Mouse (Mus musculus): ENCODE data around the gene Taok1. TPM values are rescaled to one million over a fixed set of nuclear protein-coding genes. Genes with fewer than 3 reads are reported as not detected.

Taok1 gene
- total RNA-seq, 2 experiments from 2014 or later, result 28.9 to 35.2 TPM

GRCm38 (mm10) chr11:77513811-77514170 is 93.8 kb downstream of the Taok1 start:
- ATAC-seq (replicated peaks; ENCODE audit: low FRiP score, poor library complexity, severe bottlenecking), result no peak

DNA sequence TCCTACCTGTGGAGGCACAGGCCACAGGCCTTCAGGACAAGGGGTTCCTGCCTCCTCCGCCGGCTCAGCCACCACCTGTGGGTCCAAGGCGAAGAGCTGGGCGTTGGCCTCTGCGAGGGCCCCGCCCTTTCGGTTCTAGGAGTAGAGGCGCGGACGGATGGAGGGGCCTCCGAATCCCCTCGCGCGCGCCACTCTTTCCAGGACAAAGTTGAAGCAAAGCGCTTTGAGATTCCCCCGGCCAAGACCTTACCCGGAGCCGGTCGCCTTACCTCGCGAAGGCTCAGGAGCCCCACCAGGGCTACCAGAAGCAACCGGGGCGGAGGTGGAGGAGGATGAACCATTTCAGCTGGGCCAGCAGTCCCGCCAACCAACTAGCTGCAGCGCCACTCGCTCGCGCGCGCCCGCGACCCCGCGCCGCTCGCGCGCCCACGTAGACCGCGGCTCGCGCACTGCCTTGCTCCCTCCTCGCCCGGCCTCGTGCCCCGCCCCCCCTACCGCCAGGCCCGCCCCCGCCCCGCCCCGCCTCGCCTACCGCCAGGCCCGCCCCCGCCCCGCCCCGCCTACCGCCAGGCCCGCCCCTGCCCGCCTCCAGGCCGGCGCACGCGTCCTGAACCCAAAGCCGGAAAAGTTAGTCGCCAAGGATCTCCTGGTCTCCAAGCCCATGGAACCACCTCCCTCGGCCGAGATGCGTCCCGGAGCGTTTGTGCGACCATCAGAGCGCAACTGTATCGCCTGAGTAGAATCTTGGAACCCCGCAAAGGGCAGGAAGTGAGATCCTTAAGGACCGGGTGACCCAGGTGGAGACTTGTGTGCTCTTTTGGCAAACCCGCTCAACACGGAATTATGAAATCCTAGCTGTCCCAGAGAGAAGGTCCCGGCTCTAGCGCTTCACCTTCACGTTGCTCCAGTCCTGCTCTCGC is 94.5 kb downstream of the Taok1 start:
- ATAC-seq (replicated peaks; ENCODE audit: low FRiP score, poor library complexity, severe bottlenecking), result peak; percentile 66

DNA sequence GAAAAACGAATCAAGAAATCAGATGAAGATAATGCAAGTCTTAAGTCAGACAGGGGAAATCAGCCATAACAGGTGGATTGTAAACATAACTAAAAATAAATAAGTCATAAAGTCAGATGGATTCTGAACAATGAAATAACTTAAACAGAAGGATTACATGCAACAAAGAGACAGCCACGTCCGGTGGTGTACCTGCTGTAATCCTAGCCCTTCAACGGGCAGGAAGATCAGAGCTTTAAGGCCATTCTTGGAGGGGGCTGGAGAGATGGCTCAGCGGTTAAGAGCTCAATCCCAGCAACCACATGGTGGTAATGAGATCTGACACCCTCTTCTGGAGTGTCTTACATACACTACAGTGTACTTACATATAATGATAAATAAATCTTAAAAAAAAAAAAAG is 96.3 kb downstream of the Taok1 start:
- no peak for ATAC-seq (replicated peaks; ENCODE audit: low FRiP score, poor library complexity, severe bottlenecking)

DNA sequence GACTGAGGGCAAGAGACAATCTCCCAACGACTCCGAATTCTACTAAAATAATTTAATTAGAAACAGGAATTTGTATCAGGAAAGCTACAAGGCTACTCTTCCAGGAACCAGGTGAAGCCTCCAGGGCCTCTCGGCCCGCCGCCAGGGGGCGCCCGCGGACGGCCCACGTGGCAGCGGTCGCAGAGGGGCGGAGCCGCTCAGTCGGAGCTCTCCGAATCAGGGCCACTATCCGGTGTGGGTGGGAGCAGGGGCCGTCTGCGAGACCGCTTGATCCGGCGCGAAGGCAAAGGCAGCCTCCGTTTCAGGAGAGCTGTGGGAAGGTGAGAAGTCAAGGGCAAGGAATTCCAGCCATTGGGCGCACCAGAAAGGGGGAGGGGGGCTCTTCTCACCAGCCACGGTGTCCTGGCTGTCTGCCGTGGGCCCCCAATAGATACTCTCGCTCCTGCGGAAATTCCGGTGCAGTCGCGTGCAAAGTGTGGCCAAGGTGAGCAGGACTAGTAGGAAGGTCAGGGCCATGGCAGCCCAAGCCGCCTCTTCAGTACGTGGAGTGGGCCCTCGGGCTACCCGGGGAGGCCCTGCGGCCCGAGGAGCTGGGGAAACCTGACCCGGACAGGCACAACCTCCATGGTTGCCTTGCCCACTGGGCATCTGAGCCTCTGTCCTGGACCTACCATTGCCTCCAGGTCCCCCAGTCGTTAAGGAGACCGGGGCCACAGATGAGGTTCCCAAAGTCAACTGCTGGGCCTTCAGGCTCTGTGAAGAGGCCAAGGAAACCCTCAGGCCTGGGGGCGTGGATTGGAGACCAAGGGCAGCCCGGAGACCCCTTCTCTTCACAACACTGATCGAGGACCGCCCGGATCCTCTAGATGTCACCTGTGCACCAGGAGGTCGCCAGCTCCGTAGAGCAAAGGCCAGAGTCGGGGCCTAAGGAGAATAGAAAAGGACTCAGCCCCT is 99.3 kb downstream of the Taok1 start:
- ATAC-seq (replicated peaks; ENCODE audit: low FRiP score, poor library complexity, severe bottlenecking), result peak; percentile 58

GRCm38 (mm10) chr11:77507426-77507825 is 100.2 kb downstream of the Taok1 start:
- ATAC-seq (replicated peaks; ENCODE audit: low FRiP score, poor library complexity, severe bottlenecking), result no peak

DNA sequence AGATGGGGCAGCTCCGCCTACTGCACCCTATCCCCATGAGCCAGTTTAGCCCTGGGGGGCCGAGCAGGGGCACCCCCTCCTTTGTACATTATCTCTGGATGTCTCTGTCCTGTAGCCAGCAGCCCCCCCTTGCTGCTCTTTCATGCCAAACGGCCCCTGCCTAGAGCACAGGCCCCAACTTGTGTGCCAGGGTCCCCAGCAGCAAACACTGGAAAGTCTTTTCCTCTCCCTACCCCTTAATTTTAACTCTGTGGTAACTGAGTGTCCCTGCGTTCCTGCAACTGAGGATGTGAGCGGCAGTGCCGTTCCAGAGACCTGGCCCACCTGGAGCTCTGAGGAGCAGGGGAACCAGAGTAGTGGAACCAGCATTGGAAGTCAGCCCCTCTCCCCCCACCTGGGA is 100.7 kb downstream of the Taok1 start:
- ATAC-seq (replicated peaks; ENCODE audit: low FRiP score, poor library complexity, severe bottlenecking), result no peak

DNA sequence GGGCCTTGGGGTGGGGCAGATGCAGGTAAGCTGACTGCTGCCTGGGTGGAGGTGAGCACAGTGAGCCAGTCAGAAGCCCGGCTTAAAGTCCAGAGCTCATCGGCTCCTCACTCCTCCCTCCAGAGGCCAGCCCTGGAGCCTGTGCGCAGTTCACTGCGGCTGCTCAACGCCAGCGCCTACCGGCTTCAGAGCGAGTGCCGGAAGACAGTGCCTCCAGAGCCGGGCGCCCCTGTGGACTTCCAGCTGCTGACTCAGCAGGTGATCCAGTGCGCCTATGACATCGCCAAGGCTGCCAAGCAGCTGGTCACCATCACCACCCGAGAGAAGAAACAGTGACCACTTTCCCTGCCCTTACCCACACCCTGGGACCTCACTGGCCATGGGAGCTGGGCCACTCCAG is 101.3 kb downstream of the Taok1 start:
- no peak for ATAC-seq (replicated peaks; ENCODE audit: low FRiP score, poor library complexity, severe bottlenecking)

GRCm38 (mm10) chr11:77505291-77505980 is 102.2 kb downstream of the Taok1 start:
- no peak for ATAC-seq (replicated peaks; ENCODE audit: low FRiP score, poor library complexity, severe bottlenecking)

GRCm38 (mm10) chr11:77504377-77504776 is 103.2 kb downstream of the Taok1 start:
- ATAC-seq (replicated peaks; ENCODE audit: low FRiP score, poor library complexity, severe bottlenecking), result no peak

DNA sequence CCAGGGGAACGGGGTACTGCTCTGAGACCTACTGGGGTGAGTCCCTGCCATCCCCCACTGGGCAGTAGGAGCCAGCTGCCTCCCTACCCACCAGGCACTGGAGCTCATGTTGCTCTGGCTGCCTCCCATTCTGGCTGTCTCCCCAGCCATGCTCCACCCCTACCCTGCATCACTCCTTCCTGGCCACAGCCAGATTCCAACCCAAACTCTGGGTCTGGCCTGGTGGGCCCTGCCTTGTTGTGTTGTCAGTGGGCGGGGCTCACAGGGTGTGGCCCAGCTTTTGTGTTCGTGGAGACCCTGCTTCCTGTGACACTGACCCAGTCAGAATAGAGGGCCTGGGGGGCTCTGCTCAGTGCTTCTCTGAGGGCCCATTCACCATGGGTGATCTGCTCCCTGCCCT is 104.1 kb downstream of the Taok1 start:
- ATAC-seq (replicated peaks; ENCODE audit: low FRiP score, poor library complexity, severe bottlenecking), result no peak

- no peak for ATAC-seq (replicated peaks; ENCODE audit: low FRiP score, poor library complexity, severe bottlenecking)
Observed at GRCm38 (mm10) chr11:77502481-77502880, 105.1 kb downstream of the Taok1 start.

GRCm38 (mm10) chr11:77501971-77502370 is 105.6 kb downstream of the Taok1 start:
- no peak for ATAC-seq (replicated peaks; ENCODE audit: low FRiP score, poor library complexity, severe bottlenecking)

DNA sequence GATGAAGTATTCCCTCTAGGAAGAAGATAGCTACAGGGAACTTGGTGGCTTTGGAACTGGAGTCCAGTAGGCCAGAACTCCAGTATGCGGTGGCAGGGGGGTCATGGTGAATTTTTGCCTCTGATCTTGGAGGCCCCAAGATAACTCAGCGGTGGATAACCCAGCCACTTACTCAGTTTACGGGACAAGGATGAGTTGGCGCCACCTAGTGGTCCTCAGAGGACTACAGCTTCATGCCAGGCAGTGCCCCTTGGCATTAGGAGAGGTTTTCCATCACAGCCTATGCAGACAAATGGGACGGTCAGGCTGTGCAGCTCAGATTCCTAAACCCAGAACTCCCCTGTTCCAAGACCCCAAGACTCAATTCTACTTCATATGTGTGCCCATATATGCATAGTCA is 106.2 kb downstream of the Taok1 start:
- ATAC-seq (replicated peaks; ENCODE audit: low FRiP score, poor library complexity, severe bottlenecking), result peak; percentile 64

DNA sequence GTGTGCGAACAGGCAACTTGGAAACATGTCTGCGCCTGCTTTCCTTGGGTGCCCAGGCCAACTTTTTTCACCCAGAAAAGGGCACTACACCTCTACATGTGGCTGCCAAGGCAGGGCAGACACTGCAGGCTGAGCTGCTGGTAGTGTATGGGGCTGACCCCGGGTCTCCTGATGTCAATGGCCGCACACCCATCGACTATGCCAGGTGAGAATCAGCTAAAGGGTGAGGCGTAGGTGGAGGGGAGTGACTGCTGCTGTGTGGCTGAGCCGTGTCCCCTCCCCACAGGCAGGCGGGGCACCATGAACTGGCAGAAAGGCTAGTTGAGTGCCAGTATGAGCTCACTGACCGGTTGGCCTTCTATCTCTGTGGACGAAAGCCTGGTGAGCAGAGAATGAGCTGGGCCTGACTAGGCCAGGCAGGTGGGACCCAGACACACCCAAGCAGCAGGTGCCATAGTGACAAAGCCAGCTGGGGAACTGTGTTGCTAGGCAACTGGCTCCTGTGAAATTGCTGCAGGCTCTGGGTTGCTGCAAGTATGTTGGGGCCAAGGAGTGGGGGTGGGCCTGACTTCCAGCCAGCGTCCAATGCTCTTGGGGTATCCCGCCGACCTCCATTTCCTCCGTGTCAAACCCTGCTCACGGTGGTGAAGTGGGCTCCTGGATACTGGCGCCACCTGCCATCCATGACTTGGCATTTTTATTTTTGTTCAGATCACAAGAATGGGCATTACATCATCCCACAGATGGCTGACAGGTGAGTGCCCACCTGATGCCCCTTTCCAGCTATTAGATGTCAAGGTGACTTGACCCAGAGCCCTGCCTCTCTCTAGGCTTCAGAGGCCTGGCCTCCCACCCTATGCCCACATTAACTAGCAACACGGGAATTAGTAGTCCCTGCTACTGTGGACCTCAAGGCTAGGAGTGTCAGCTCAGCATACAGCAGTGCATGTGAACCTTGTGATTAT is 107.0 kb downstream of the Taok1 start:
- no peak for ATAC-seq (replicated peaks; ENCODE audit: low FRiP score, poor library complexity, severe bottlenecking)

GRCm38 (mm10) chr11:77499354-77499753 is 108.3 kb downstream of the Taok1 start:
- no peak for ATAC-seq (replicated peaks; ENCODE audit: low FRiP score, poor library complexity, severe bottlenecking)

- ATAC-seq (replicated peaks; ENCODE audit: low FRiP score, poor library complexity, severe bottlenecking), result no peak
Observed at GRCm38 (mm10) chr11:77498261-77499139, 109.1 kb downstream of the Taok1 start.

DNA sequence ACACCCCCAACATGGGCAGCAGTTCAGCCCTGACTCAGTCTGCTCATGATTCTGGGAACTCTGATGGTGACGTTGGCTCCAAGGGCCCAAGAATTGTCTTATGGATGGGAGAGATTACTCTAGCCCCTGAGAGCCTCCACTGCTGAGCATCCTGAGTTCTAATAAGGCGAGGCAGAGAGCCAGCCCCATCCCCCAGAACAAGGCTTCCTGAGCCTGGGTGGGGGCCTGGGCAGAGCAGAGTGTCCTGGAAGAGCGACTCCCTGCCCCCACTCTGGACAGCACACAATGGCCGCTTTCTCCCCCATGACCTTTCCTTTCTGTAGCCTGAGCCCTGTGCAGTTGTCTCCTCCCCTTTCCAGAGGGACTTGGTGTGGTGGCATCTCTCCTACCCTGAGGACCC is 109.8 kb downstream of the Taok1 start:
- ATAC-seq (replicated peaks; ENCODE audit: low FRiP score, poor library complexity, severe bottlenecking), result no peak

GRCm38 (mm10) chr11:77497341-77497756 is 110.3 kb downstream of the Taok1 start:
- ATAC-seq (replicated peaks; ENCODE audit: low FRiP score, poor library complexity, severe bottlenecking), result no peak
